Mouse (Mus musculus) bone marrow macrophage, adult 2 months (primary cell): ENCODE results near the gene Map4.

Experiments used
- CTCF ChIP-seq: IDR thresholded peaks from 2 replicates; pipeline ENCODE4 v1.5.1; 2012; ENCODE audit warnings: low read depth, mild to moderate bottlenecking, low read length, moderate library complexity
- POLR2A ChIP-seq: IDR thresholded peaks from 2 replicates; pipeline ENCODE4 v1.6.1; 2012; ENCODE audit warnings: mild to moderate bottlenecking, low read depth, low read length, borderline replicate concordance

- TF ChIP-seq POLR2A = no peak
- TF ChIP-seq CTCF = no peak
Observed at GRCm38 (mm10) chr9:109942796-109943195, 11.5 kb downstream of the Map4 start.
